Mouse (Mus musculus): Measurements from ENCODE around the gene Dctn5. TPM values are rescaled to one million over a fixed set of nuclear protein-coding genes. Genes with fewer than 3 reads are reported as not detected.
A peak's percentile ranks its signal among the peaks of the same experiment; 100 is the strongest.
"Not testable (repeated sequence)": the region's sequence is repeated elsewhere in the genome, so short reads cannot be mapped to it uniquely, and the experiment has no call there.

The Dctn5 gene
- polyA plus RNA-seq (2015; fragmentation: Nextera tagmentation; extraction: Ambion mirVana), result 161 and 170 TPM in 2 replicates

DNA sequence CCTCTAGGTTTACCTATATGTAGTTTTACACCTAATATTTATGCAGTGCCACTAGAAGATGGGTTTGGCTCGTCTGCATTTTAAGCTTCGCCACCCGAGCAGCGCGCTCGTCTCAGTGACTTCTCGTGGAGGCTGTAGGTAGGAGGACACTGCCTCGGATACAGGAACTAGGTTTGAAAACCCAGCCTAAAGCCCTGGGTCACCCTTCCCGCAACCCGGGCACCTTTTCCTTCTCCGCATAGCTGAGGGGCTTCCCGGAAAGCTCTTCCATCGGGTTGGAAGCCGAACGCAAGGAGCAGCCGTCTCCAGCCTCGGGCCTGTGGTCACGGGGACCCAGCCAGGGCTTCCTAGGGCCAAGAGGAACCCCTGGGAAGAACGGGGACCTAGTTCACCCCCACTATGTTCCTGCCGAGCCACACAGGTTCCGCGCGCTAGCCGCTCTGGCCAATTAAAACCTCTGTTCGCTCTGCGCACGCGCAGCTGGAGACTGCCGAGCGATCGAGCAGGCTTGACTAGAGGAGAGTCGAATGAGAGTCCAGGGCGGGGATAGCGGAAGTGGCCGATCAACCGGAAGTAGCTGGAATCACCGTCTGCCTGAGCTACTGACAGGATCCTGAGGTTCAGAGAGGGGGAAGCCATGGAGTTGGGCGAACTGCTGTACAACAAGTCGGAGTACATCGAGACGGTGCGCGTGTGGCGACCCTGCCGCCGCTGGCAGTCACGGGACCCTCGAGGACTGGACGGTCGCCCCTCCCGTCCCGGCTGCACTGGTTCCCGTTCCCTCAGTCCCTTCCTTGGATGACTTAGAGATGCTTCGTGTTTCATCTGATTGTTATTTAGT lies at the start of gene Dctn5, which contains the start of gene Palb2:
Gene Dctn5, plus strand, starts transcription at position 545 of the 841 bp plus-strand sequence.
Gene Palb2, minus strand, starts transcription at position 489 of the 841 bp plus-strand sequence.
- ATAC-seq, result peak; percentile 98
- Histone ChIP-seq H3K4me3 (replicated peaks; ENCODE audit: low read length) (peak within 1 kb of the TSS; percentile 79), H3K4me2 (ENCODE audit: low read length) (peak within 1 kb of the TSS; percentile 78), H3K9ac (replicated peaks; ENCODE audit: low read depth, low read length) (peak within 1 kb of the TSS; percentile 80), H3K4me1 (replicated peaks; ENCODE audit: control insufficient read depth, insufficient read depth, low read length) (peaks cover 7% of the 10 kb centered on the region), H3K27ac (ENCODE audit: low read length) (peak within 1 kb of the TSS; percentile 52), H3K27me3 (replicated peaks; ENCODE audit: control insufficient read depth, insufficient read depth, low read length) (no peaks in the 10 kb centered on the region), H3K36me3 (ENCODE audit: control insufficient read depth, insufficient read depth) (peaks cover 12% of the 10 kb centered on the region; the same call in 1 of the 2 replicates), H3K9me3 (ENCODE audit: control insufficient read depth, low read length) (no peaks in the 10 kb centered on the region)
- WGBS, result 0% methylated on average over 54 of the region's 54 CpGs

GRCm38 (mm10) chr7:122087195-122087982 lies 45.5 kb upstream of the Dctn5 start:
- Histone ChIP-seq H3K36me3 (ENCODE audit: control insufficient read depth, insufficient read depth) (peaks cover 34% of the 10 kb centered on the region), H3K27me3 (replicated peaks; ENCODE audit: control insufficient read depth, insufficient read depth, low read length) (no peaks in the 10 kb centered on the region), H3K27ac (ENCODE audit: low read length) (no peak overlapping the region), H3K4me1 (replicated peaks; ENCODE audit: control insufficient read depth, insufficient read depth, low read length) (no peaks in the 10 kb centered on the region), H3K4me2 (ENCODE audit: low read length) (no peak overlapping the region), H3K4me3 (replicated peaks; ENCODE audit: low read length) (no peak overlapping the region), H3K9ac (replicated peaks; ENCODE audit: low read depth, low read length) (no peak overlapping the region), H3K9me3 (ENCODE audit: control insufficient read depth, low read length) (no peaks in the 10 kb centered on the region)
- WGBS, result 95% methylated on average over 11 of the region's 11 CpGs
- no peak for ATAC-seq

DNA sequence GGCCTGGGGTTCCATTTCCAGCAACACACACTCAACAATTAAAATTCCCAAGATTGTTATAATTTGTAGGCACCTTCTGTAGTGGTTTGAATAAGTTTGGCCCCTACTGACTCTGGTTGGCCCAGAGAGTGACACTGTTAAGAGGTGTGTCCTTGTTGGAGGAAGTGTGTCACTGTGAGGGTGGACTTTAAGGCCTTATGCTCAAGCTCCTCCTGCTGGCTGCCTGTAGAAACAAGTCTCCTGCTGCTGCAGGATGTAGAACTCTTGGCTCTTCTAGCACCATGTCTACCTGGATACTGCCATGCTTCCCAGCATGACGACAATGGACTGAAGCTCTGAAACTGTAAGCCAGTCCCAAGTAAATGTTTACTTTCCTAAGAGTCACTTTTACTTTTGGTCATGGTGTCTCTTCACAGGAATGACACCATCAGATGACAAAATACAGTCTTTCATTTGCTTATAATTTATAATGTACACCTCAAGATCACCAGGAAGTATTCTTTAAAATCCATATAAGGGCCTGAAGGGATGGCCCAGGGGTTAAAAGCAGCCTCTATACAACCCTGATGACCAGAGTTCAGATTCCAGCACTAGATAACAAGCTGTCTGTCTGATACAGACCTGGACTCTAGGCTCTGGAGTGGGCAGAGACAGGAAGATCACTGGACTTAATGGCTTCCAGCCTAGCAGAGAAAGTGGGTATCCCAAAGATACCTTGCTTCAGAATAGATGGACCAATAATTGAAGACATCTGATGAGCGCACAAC lies 38.1 kb upstream of the Dctn5 start:
- no peak overlapping the region for H3K4me3 ChIP-seq (replicated peaks; ENCODE audit: low read length)
- H3K27me3 ChIP-seq (replicated peaks; ENCODE audit: control insufficient read depth, insufficient read depth, low read length), result no peaks in the 10 kb centered on the region
- H3K9ac ChIP-seq (replicated peaks; ENCODE audit: low read depth, low read length), result no peak overlapping the region
- no peak overlapping the region for H3K27ac ChIP-seq (ENCODE audit: low read length)
- 91% methylated on average over 2 of the region's 2 CpGs for WGBS
- no peak overlapping the region for H3K4me2 ChIP-seq (ENCODE audit: low read length)
- peaks cover 38% of the 10 kb centered on the region for H3K36me3 ChIP-seq (ENCODE audit: control insufficient read depth, insufficient read depth)
- no peaks in the 10 kb centered on the region for H3K9me3 ChIP-seq (ENCODE audit: control insufficient read depth, low read length)
- no peak for ATAC-seq
- 0 out of 2 replicates have a peak, but pooled peaks cover 2% of the 10 kb centered on the region for H3K4me1 ChIP-seq (replicated peaks; ENCODE audit: control insufficient read depth, insufficient read depth, low read length)

- H3K4me2 ChIP-seq (ENCODE audit: low read length), result no peak overlapping the region
- no peak overlapping the region for H3K9ac ChIP-seq (replicated peaks; ENCODE audit: low read depth, low read length)
- no peak overlapping the region for H3K27ac ChIP-seq (ENCODE audit: low read length)
- ATAC-seq, result no peak
- WGBS, result 88% methylated on average over 3 of the region's 3 CpGs
- H3K27me3 ChIP-seq (replicated peaks; ENCODE audit: control insufficient read depth, insufficient read depth, low read length), result no peaks in the 10 kb centered on the region
- no peaks in the 10 kb centered on the region for H3K9me3 ChIP-seq (ENCODE audit: control insufficient read depth, low read length)
- peaks cover 10% of the 10 kb centered on the region for H3K4me1 ChIP-seq (replicated peaks; ENCODE audit: control insufficient read depth, insufficient read depth, low read length)
- no peak overlapping the region for H3K4me3 ChIP-seq (replicated peaks; ENCODE audit: low read length)
- peaks cover 21% of the 10 kb centered on the region for H3K36me3 ChIP-seq (ENCODE audit: control insufficient read depth, insufficient read depth)
Measured at GRCm38 (mm10) chr7:122098009-122098408, 34.8 kb upstream of the Dctn5 start.

- Histone ChIP-seq H3K9ac (replicated peaks; ENCODE audit: low read depth, low read length) (no peak overlapping the region), H3K27ac (ENCODE audit: low read length) (no peak overlapping the region), H3K27me3 (replicated peaks; ENCODE audit: control insufficient read depth, insufficient read depth, low read length) (no peaks in the 10 kb centered on the region), H3K9me3 (ENCODE audit: control insufficient read depth, low read length) (no peaks in the 10 kb centered on the region), H3K4me2 (ENCODE audit: low read length) (no peak overlapping the region), H3K4me3 (replicated peaks; ENCODE audit: low read length) (no peak overlapping the region), H3K4me1 (replicated peaks; ENCODE audit: control insufficient read depth, insufficient read depth, low read length) (peaks cover 10% of the 10 kb centered on the region), H3K36me3 (ENCODE audit: control insufficient read depth, insufficient read depth) (peaks cover 18% of the 10 kb centered on the region)
- ATAC-seq, result no peak
- WGBS, result 61% methylated on average over 4 of the region's 4 CpGs
Measured at GRCm38 (mm10) chr7:122099222-122099621, 33.6 kb upstream of the Dctn5 start.

- not testable (repeated sequence) for H3K27ac ChIP-seq (ENCODE audit: low read length); H3K36me3 ChIP-seq (ENCODE audit: control insufficient read depth, insufficient read depth); H3K9me3 ChIP-seq (ENCODE audit: control insufficient read depth, low read length); H3K4me1 ChIP-seq (replicated peaks; ENCODE audit: control insufficient read depth, insufficient read depth, low read length); H3K27me3 ChIP-seq (replicated peaks; ENCODE audit: control insufficient read depth, insufficient read depth, low read length)
- Histone ChIP-seq H3K4me2 (ENCODE audit: low read length) (peak overlapping the region; percentile 83), H3K9ac (replicated peaks; ENCODE audit: low read depth, low read length) (peak overlapping the region; percentile 81), H3K4me3 (replicated peaks; ENCODE audit: low read length) (peak overlapping the region; percentile 75)
- 5% methylated on average over 25 of the region's 28 CpGs for WGBS
- peak; percentile 48; the same call in 1 of the 2 replicates for ATAC-seq
Measured at GRCm38 (mm10) chr7:122101014-122101746, 31.7 kb upstream of the Dctn5 start.

DNA sequence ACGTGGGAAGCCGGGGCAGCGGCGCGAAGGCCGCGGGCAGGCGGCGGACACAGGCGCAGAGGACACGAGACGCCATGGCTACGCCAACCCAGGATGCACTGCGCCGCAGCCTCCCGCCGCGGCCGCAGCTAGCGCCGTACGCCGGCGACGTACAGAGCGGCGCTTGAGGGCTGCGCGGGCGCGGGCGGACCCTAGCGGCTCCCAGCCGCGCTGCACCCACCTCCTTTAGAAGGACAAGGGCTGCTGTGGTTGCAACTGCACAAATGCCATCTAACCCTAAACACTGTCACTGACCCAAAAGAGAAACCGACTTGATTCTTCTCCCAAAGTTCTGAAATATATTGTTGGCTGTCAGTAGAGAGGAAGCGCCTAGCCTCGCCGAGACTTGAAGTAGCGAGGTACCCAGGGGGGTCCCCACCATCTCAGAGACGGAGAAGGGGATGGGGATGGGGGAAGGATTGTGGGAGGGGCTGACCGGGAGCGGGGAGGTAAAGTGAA lies 31.0 kb upstream of the Dctn5 start, which contains the start of gene Ndufab1:
Gene Ndufab1, minus strand, starts transcription at position 140 of the 498 bp plus-strand sequence.
- Histone ChIP-seq H3K27ac (ENCODE audit: low read length) (no peak within 1 kb of the TSS), H3K36me3 (ENCODE audit: control insufficient read depth, insufficient read depth) (no peaks in the 10 kb centered on the region; the same call in 1 of the 2 replicates), H3K27me3 (replicated peaks; ENCODE audit: control insufficient read depth, insufficient read depth, low read length) (no peaks in the 10 kb centered on the region), H3K9ac (replicated peaks; ENCODE audit: low read depth, low read length) (peak within 1 kb of the TSS; percentile 81), H3K4me2 (ENCODE audit: low read length) (peak within 1 kb of the TSS; percentile 83), H3K4me1 (replicated peaks; ENCODE audit: control insufficient read depth, insufficient read depth, low read length) (peaks cover 10% of the 10 kb centered on the region), H3K9me3 (ENCODE audit: control insufficient read depth, low read length) (no peaks in the 10 kb centered on the region), H3K4me3 (replicated peaks; ENCODE audit: low read length) (peak within 1 kb of the TSS; percentile 75)
- ATAC-seq, result peak; percentile 100
- 0% methylated on average over 35 of the region's 43 CpGs for WGBS

DNA sequence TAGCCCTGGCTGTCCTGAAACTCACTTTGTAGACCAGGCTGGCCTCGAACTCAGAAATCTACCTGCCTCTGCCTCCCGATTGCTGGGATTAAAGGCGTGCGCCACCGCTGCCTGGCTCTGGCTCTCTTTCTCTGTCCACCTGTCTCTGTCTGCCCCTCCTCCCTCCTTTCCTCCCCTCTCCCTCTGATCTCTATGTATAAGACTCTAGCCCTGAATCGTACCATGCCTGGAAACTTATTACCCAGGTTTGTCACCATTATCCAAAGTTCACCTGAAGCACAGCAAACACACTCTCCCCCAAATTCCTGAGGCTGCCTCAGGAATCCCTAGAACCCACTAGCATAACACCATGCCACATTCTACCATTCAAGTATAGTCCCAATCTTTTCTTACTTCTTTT lies 24.6 kb upstream of the Dctn5 start:
- no peak overlapping the region for H3K9ac ChIP-seq (replicated peaks; ENCODE audit: low read depth, low read length)
- WGBS, result 96% methylated on average over 6 of the region's 6 CpGs
- no peaks in the 10 kb centered on the region for H3K36me3 ChIP-seq (ENCODE audit: control insufficient read depth, insufficient read depth)

More for the DNA sequence above, 24.6 kb upstream of the Dctn5 start:
- Histone ChIP-seq H3K4me1 (replicated peaks; ENCODE audit: control insufficient read depth, insufficient read depth, low read length) (no peaks in the 10 kb centered on the region), H3K9me3 (ENCODE audit: control insufficient read depth, low read length) (no peaks in the 10 kb centered on the region), H3K4me2 (ENCODE audit: low read length) (no peak overlapping the region), H3K4me3 (replicated peaks; ENCODE audit: low read length) (no peak overlapping the region), H3K27ac (ENCODE audit: low read length) (no peak overlapping the region), H3K27me3 (replicated peaks; ENCODE audit: control insufficient read depth, insufficient read depth, low read length) (no peaks in the 10 kb centered on the region)
- no peak for ATAC-seq

Measured in forebrain, embryonic 16.5 days (tissue).